Mouse (Mus musculus): ENCODE data around the gene Edn2.

- TF ChIP-seq POLR2A (IDR thresholded peaks at IDR 0.05; ENCODE audit: low read depth, low read length): no peak
- no peak for TF ChIP-seq CTCF (IDR thresholded peaks at IDR 0.05; ENCODE audit: extremely low read depth, insufficient read length, insufficient replicate concordance, low read depth, low read length)
Measured at GRCm38 (mm10) chr4:120128033-120128432, 33.0 kb upstream of the Edn2 start.
